Mouse (Mus musculus): ENCODE results near the gene Cc2d1a. TPM values are rescaled to one million over a fixed set of nuclear protein-coding genes. Genes with fewer than 3 reads are reported as not detected.

The Cc2d1a gene
- polyA plus RNA-seq, 1 experiment from 2014 or later, result 18.6 TPM

DNA sequence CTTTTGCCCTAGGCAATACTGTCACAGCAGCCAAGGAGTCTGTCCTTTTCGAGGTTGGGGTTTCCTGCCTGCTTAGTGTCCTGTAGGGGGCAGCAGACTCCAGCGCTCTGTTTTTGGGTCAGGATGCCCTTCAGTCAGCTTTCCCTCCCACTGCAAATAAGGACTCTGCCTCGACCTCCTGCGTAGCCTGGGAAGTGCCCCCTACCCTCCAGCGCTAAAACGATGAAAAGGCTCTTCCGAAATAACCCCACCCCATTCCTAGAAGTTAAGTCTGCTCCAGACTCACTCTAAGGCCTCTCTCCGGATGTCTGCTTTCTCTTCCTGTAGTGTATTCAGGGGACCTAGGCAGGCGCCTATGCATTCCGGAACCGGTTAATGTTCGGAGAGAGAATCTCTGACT lies 38.8 kb upstream of the Cc2d1a start:
- peak overlapping the region; percentile 64 for H3K4me2 ChIP-seq
- peak; percentile 22; the same call in 1 of the 2 replicates for ATAC-seq
- H3K9me3 ChIP-seq (replicated peaks), result no peaks in the 10 kb centered on the region
- no peaks in the 10 kb centered on the region for H3K27me3 ChIP-seq
- H3K9ac ChIP-seq, result peak overlapping the region; percentile 61
- peaks cover 37% of the 10 kb centered on the region for H3K4me1 ChIP-seq
- WGBS, result under 1% methylated on average over 12 of the region's 12 CpGs
- peak overlapping the region; percentile 40; the same call in 1 of the 2 replicates for H3K27ac ChIP-seq
- no peaks in the 10 kb centered on the region for H3K36me3 ChIP-seq (ENCODE audit: poor library complexity, severe bottlenecking)
- H3K4me3 ChIP-seq, result peak overlapping the region; percentile 29

DNA sequence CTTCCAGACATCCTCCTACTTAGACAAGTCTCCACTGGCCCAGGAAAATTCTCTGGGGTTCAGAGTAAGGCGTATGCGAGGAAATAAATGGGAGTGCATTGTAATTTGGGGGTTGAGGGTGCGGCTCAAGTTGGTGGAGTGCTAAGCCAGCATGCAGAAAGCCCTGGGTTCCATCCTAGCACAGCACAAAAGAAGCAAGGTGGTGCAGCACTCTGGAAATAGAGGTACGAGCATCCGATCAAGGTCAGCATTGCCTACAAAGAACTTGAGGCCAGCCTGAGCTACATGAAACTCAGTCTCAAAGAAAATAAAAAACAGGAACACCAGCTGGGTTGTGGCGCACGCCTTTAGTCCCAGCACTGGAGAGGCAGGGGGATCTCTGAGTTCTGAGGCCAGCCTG lies 37.4 kb upstream of the Cc2d1a start, which contains the start of gene Nanos3:
TSS of gene Nanos3 (minus strand) at position 101 of the 400 bp plus-strand sequence.
- Histone ChIP-seq H3K9me3 (replicated peaks) (no peaks in the 10 kb centered on the region), H3K4me2 (peak within 1 kb of the TSS; percentile 89), H3K27ac (peak within 1 kb of the TSS; percentile 96), H3K4me1 (peaks cover 48% of the 10 kb centered on the region), H3K36me3 (ENCODE audit: poor library complexity, severe bottlenecking) (no peaks in the 10 kb centered on the region), H3K4me3 (peak within 1 kb of the TSS; percentile 81), H3K27me3 (no peaks in the 10 kb centered on the region), H3K9ac (peak within 1 kb of the TSS; percentile 99)
- WGBS, result 95% methylated on average over 7 of the region's 7 CpGs
- ATAC-seq, result no peak

DNA sequence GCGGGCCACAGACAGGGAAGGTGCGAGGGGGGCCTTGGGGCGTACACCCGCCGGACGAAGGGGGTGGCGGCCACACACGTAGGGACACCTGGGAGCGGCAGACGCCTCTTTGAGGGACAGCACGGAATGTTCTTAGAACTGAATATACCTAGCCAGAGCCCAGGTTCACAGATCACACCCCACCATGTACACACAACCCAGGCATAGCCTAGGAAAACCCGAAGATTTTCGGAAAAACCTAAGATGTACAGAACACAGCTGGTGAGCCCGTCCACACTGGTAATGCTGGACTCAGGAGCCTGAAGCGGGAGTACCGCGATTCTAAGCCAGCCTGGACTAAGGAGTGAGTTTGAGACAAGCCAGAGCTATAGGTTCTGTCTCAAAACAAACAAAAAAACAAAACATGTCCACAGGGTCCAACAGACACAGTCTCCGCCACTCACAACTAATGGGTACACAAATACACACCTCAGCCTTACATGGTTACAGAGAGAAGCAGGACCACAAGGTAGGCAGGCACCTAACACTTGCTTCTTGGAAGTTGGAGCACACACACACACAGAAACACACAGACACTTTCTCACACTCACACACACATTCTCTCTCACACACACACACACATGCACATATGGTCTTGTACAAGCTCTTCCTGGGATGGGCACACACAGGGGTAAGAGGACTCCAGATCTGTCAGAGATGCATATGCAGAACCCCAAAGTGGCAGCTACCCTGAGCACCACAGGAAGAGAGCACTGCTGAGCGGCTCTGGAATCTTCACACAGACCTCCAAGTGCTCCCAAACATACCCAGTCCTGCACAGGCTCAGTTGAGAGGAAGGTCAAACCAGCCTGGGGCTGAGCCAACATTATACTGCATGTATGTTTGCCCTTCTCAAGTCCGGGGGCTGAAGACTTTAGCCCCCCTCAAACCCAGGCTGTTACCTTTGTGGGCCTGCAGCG lies 36.6 kb upstream of the Cc2d1a start:
- ATAC-seq, result peak; percentile 4
- Histone ChIP-seq H3K4me3 (peak overlapping the region; percentile 81), H3K4me1 (peaks cover 56% of the 10 kb centered on the region)

DNA sequence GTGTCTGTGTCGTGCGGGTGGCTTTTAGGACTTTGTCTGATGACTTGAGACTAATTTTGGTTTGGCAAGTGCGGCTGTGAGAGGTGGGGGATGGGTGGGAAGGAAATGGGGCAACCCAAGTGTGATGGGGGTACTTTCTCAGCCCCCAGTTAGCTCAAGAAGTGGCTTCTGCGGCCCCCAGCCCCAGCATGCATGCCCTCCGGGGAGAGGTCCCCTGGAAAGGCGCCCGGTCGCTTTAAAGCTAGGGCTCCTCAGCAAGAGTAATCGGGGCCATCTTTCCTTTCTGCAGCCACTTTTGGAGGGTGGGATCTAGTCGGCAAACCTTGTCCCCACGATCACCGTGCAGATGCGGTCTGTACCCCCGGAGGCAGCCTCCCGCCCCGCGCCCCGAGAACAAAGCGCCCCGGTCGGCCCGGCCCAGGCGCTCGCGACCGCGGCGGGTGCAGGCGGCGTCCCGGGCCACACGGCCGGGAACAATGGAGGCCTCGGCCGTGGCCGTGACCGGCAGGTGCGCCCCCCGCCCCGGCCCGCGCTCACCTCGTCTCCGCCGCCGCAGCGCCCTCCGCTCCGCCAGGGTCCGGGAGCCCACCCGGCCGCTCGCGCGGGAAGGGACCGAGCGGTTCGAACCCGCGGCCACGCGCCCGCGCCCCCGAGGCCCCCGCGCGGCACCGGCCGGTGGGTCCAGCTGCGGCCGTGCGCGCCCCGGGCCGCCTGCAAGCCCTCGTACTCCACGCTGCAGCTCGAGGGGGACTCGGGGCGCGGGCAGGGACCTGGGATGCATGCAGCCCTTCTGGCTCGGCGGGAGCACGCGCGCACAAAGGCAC lies 35.7 kb upstream of the Cc2d1a start:
- under 1% methylated on average over 72 of the region's 87 CpGs for WGBS

More for the DNA sequence above, 36.6 kb upstream of the Cc2d1a start:
- no peaks in the 10 kb centered on the region for H3K27me3 ChIP-seq
- no peaks in the 10 kb centered on the region for H3K9me3 ChIP-seq (replicated peaks)
- peak overlapping the region; percentile 89 for H3K4me2 ChIP-seq
- H3K27ac ChIP-seq, result peak overlapping the region; percentile 96
- 18% methylated on average over 21 of the region's 21 CpGs for WGBS
- H3K36me3 ChIP-seq (ENCODE audit: poor library complexity, severe bottlenecking), result no peaks in the 10 kb centered on the region
- H3K9ac ChIP-seq, result peak overlapping the region; percentile 99

DNA sequence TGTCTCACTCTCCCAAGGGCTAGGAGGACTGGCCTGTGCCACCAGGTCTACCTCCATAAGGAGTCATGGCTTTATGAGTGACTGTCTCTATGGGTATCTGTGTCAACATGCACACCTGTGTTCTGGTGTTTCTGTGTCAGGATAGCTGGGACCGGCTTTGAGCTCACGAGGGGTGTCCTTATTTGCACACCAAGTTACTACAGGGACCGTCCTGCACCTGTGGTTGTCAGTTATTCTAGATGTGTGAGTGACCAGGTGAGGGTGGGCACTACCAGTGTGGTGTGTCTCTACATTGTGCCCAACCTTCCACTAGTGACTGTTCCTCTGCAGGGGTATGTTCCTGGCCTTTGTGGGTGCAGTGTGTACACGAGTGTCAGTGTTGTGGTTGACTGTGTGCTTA lies 35.1 kb upstream of the Cc2d1a start:
- no peaks in the 10 kb centered on the region for H3K27me3 ChIP-seq
- peak overlapping the region; percentile 89 for H3K4me2 ChIP-seq
- H3K27ac ChIP-seq, result peak overlapping the region; percentile 96
- peak overlapping the region; percentile 99 for H3K9ac ChIP-seq
- 43% methylated on average over 4 of the region's 4 CpGs for WGBS
- peak overlapping the region; percentile 81 for H3K4me3 ChIP-seq
- peaks cover 71% of the 10 kb centered on the region for H3K4me1 ChIP-seq
- ATAC-seq, result no peak
- no peaks in the 10 kb centered on the region for H3K9me3 ChIP-seq (replicated peaks)
- peaks cover 15% of the 10 kb centered on the region; the same call in 1 of the 2 replicates for H3K36me3 ChIP-seq (ENCODE audit: poor library complexity, severe bottlenecking)

More for the DNA sequence above, 35.7 kb upstream of the Cc2d1a start:
- Histone ChIP-seq H3K9ac (peak overlapping the region; percentile 99), H3K4me1 (peaks cover 65% of the 10 kb centered on the region), H3K4me3 (peak overlapping the region; percentile 81), H3K36me3 (ENCODE audit: poor library complexity, severe bottlenecking) (peaks cover 9% of the 10 kb centered on the region; the same call in 1 of the 2 replicates), H3K27me3 (no peaks in the 10 kb centered on the region), H3K9me3 (replicated peaks) (no peaks in the 10 kb centered on the region), H3K4me2 (peak overlapping the region; percentile 89), H3K27ac (peak overlapping the region; percentile 96)
- ATAC-seq, result peak; percentile 36

DNA sequence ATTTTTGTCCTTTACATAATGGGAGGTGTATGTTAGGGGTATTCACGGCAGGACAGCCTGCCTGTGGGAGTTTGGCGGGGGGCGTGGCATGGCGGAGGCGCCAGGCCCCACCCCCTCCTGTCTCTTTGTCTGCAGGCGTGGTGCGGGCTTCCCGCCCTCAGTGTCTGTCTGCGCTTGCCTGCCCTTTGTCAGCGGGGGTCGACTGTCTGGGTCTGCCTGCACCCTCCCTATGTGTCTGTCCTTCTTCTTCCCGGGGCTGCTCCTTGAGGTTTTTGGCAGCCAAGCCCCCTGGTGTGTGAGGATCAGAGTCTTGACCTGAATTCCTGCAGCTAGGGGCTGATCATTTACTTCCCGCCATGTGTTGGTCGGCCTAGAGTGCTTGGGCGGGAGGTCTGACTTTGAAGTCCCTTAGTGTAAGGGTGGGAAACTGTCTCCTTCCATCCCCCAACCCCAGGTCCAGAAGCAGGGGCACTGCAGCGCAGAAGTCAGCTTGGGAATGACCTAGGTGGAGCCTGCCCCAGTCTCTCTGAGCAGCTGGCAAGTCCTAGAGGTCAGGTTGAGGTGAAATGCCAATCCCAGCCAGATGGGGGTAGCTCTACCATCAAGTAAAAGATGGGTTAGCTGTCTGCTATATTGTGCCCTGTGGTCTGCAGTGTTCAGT lies 32.9 kb upstream of the Cc2d1a start:
- Histone ChIP-seq H3K4me2 (peak overlapping the region; percentile 89), H3K27ac (peak overlapping the region; percentile 91), H3K4me1 (peaks cover 72% of the 10 kb centered on the region), H3K36me3 (ENCODE audit: poor library complexity, severe bottlenecking) (peaks cover 29% of the 10 kb centered on the region), H3K9me3 (replicated peaks) (no peaks in the 10 kb centered on the region), H3K9ac (peak overlapping the region; percentile 74), H3K27me3 (no peaks in the 10 kb centered on the region), H3K4me3 (peak overlapping the region; percentile 39)
- WGBS, result 3% methylated on average over 16 of the region's 16 CpGs
- peak; percentile 75 for ATAC-seq

DNA sequence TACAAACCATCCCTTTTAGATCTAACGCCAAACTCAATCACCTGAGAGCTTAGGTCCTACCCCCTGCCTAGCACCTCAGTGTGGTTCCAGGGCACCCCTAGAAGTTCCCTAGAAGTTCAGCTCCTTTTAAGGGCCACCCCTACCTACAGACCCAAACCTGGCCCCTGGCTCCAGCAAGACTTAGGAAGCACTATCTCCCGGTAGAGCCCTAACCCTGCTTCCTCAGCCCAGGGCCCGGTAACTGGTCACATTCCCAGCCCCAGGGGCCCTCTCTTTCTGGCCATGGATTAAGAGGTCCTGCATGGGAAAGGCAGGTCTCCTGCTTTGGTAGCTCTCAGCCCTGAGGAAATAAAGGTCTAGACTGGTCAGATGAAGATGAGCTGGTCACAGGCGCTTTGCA lies 32.2 kb upstream of the Cc2d1a start:
- ATAC-seq, result peak; percentile 0; the same call in 1 of the 2 replicates
- H3K27ac ChIP-seq, result peak overlapping the region; percentile 91
- H3K9ac ChIP-seq, result peak overlapping the region; percentile 74
- WGBS, result 0% methylated on average over 4 of the region's 4 CpGs
- peaks cover 72% of the 10 kb centered on the region for H3K4me1 ChIP-seq
- H3K9me3 ChIP-seq (replicated peaks), result no peaks in the 10 kb centered on the region
- no peaks in the 10 kb centered on the region for H3K27me3 ChIP-seq
- peak overlapping the region; percentile 39 for H3K4me3 ChIP-seq
- peak overlapping the region; percentile 89 for H3K4me2 ChIP-seq
- H3K36me3 ChIP-seq (ENCODE audit: poor library complexity, severe bottlenecking), result peaks cover 36% of the 10 kb centered on the region

DNA sequence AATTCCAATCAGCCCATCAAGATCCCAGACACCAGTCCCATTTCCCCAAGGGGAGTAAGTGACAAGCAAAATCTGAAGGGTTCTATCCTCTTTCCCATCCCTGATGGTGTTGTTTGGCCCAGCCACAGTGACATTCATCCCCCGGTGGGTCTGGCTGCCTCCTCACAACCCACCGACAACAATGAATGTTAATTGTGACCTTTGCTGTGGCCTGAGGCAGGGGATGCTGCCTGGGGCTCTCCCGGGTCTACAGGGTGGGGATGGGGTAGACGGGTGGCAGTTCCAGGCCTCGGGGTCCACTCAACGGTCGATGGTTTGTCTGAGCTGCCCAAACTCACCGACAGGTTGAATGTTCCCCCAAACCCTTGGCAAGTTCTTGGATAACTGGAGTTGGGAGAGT lies 30.9 kb upstream of the Cc2d1a start:
- Histone ChIP-seq H3K9ac (no peak overlapping the region), H3K27ac (no peak overlapping the region), H3K27me3 (no peaks in the 10 kb centered on the region), H3K4me1 (peaks cover 62% of the 10 kb centered on the region), H3K4me2 (no peak overlapping the region), H3K4me3 (no peak overlapping the region), H3K36me3 (ENCODE audit: poor library complexity, severe bottlenecking) (peaks cover 50% of the 10 kb centered on the region), H3K9me3 (replicated peaks) (no peaks in the 10 kb centered on the region)
- WGBS, result 88% methylated on average over 8 of the region's 8 CpGs
- ATAC-seq, result no peak

DNA sequence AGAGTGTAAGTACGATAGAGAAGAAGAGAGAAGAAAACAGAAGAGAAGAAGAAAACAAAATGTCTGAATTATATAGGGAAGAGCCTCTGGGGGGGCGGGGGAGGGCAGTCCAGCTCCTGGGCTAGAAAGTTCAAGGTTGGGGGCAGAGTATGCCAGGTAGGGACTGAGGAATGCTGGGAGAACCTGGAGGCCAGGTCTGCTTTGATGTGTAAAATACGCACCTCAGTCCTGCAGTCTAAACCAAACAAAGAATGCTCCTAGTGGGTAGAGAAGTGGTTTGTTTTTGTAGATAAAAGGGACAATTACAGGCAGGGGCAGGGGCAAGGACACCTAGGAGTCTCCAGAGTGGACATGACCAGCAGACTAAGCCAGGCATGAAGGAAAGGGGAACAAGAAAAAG lies 29.7 kb upstream of the Cc2d1a start:
- no peak for ATAC-seq
- Histone ChIP-seq H3K4me2 (no peak overlapping the region), H3K36me3 (ENCODE audit: poor library complexity, severe bottlenecking) (peaks cover 61% of the 10 kb centered on the region), H3K9me3 (replicated peaks) (no peaks in the 10 kb centered on the region), H3K4me1 (peaks cover 55% of the 10 kb centered on the region), H3K9ac (no peak overlapping the region), H3K4me3 (no peak overlapping the region), H3K27me3 (no peaks in the 10 kb centered on the region), H3K27ac (no peak overlapping the region)
- WGBS, result 97% methylated on average over 3 of the region's 3 CpGs

DNA sequence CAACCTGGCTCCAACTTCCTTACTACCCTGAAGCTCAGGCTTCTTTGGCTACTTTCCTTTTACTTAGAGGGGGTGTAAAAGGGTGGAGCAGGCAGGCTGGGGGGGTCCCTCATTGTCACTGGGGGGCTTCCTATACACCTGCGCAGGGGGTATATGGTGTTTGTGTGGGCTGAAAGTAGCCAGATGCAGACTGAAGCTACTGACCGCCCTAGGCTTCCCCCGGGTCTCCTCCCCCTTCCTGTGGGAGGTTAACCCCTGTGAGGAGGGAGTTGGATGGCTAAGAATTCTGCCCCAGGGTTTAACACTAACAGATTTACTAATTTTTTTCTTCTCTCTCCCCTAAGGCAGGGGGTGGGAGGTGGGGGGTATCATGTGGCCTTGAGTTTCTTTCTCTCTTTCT lies 28.8 kb upstream of the Cc2d1a start:
- H3K36me3 ChIP-seq (ENCODE audit: poor library complexity, severe bottlenecking), result peaks cover 70% of the 10 kb centered on the region
- no peak overlapping the region for H3K9ac ChIP-seq
- H3K27ac ChIP-seq, result no peak overlapping the region
- no peak overlapping the region for H3K4me2 ChIP-seq
- WGBS, result 61% methylated on average over 3 of the region's 3 CpGs
- H3K27me3 ChIP-seq, result no peaks in the 10 kb centered on the region
- H3K4me1 ChIP-seq, result peaks cover 46% of the 10 kb centered on the region
- no peak for ATAC-seq
- no peaks in the 10 kb centered on the region for H3K9me3 ChIP-seq (replicated peaks)
- no peak overlapping the region for H3K4me3 ChIP-seq

DNA sequence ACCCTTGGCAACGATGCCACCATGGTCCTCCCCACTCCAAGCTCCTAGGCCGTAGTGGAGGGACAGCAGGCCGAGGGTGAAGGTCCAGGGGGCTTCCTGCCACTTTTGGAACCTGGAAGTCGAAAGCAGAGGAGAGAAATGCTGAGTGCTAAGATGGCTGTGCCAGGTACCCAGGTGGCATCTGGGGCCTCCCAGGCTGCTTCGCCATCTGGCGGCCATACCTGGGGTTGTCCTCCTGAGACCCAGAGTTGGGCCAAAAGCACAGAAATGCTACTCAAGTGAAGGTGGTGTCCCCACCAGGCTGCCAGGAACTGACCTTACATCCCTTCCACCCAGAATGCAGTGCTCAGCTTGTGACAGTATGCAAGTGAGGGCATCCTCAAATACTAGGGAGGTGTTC lies 26.1 kb upstream of the Cc2d1a start:
- Histone ChIP-seq H3K4me2 (no peak overlapping the region), H3K9me3 (replicated peaks) (no peaks in the 10 kb centered on the region), H3K4me1 (peaks cover 19% of the 10 kb centered on the region), H3K27ac (no peak overlapping the region), H3K36me3 (ENCODE audit: poor library complexity, severe bottlenecking) (peaks cover 82% of the 10 kb centered on the region), H3K9ac (0 out of 2 replicates have a peak overlapping the region, but pooled peaks have one; percentile 30), H3K27me3 (no peaks in the 10 kb centered on the region), H3K4me3 (no peak overlapping the region)
- 87% methylated on average over 6 of the region's 6 CpGs for WGBS
- ATAC-seq, result no peak

Data from forebrain, embryonic 13.5 days (tissue).